Mouse (Mus musculus) gastrocnemius, postnatal 36 days (tissue): ENCODE results near the gene Mllt6. TPM values are rescaled to one million over a fixed set of nuclear protein-coding genes. Genes with fewer than 3 reads are reported as not detected.
"Not testable (repeated sequence)": the region's sequence is repeated elsewhere in the genome, so short reads cannot be mapped to it uniquely, and the experiment has no call there.

Experiments used
- DNase-seq, 2 experiments: peaks; one replicate each; pipeline ENCODE4 v3.0.0; 2022
- intact Hi-C: fragments of 180-260 bp; cut with DNase I; formaldehyde crosslinking; loops from one replicate; pipeline ENCODE4 v1.15.1; 2025
- total RNA-seq, 2 experiments: library from RNA; stranded (reverse); gene quantifications; 2 replicates each; pipeline ENCODE4 v1.2.3; 2021

Gene Mllt6
- total RNA-seq, 2 experiments from 2014 or later, result 40.7 to 46.4 TPM

GRCm38 (mm10) chr11:97643380-97644055 is 19.7 kb upstream of the Mllt6 start:
- intact Hi-C loops, result no loop called here
- no peak for DNase-seq

GRCm38 (mm10) chr11:97644834-97645233 is 18.4 kb upstream of the Mllt6 start:
- peak; percentile 60 to 73 for DNase-seq
- intact Hi-C loops, result loop anchor here (1.0 kb wide), 1 partner anchor 45 kb away; no protein-coding TSS in a partner anchor

- DNase-seq, intact Hi-C loops: not testable (repeated sequence)
Measured at GRCm38 (mm10) chr11:97648541-97648940, 14.7 kb upstream of the Mllt6 start.

GRCm38 (mm10) chr11:97650341-97650740 is 12.9 kb upstream of the Mllt6 start:
- intact Hi-C loops, result no loop called here
- no peak for DNase-seq

GRCm38 (mm10) chr11:97653376-97653775 is 9.8 kb upstream of the Mllt6 start:
- DNase-seq, intact Hi-C loops: not testable (repeated sequence)

GRCm38 (mm10) chr11:97654210-97654609 is 9.0 kb upstream of the Mllt6 start:
- intact Hi-C loops, result no loop called here
- no peak for DNase-seq

GRCm38 (mm10) chr11:97656269-97656971 is 6.8 kb upstream of the Mllt6 start:
- intact Hi-C loops, result no loop called here
- DNase-seq, result no peak

GRCm38 (mm10) chr11:97657184-97657945 is 5.8 kb upstream of the Mllt6 start:
- intact Hi-C loops, result no loop called here

GRCm38 (mm10) chr11:97657967-97658366 is 5.2 kb upstream of the Mllt6 start:
- DNase-seq, intact Hi-C loops: not testable (repeated sequence)

More at GRCm38 (mm10) chr11:97657184-97657945, 5.8 kb upstream of the Mllt6 start:
- DNase-seq, result no peak

- intact Hi-C loops, result no loop called here
- DNase-seq, result no peak
Measured at GRCm38 (mm10) chr11:97658751-97659266, 4.4 kb upstream of the Mllt6 start.

GRCm38 (mm10) chr11:97659267-97659989 is 3.8 kb upstream of the Mllt6 start:
- intact Hi-C loops, result no loop called here
- no peak for DNase-seq

- DNase-seq, result peak; percentile 71 to 72
- intact Hi-C loops, result no loop called here
Measured at GRCm38 (mm10) chr11:97659990-97660714, 3.1 kb upstream of the Mllt6 start.

GRCm38 (mm10) chr11:97660734-97661647 is 2.2 kb upstream of the Mllt6 start:
- intact Hi-C loops, result no loop called here
- no peak for DNase-seq

- no peak for DNase-seq
- intact Hi-C loops, result no loop called here
Measured at GRCm38 (mm10) chr11:97661648-97662133, 1.5 kb upstream of the Mllt6 start.

- DNase-seq, result no peak
- intact Hi-C loops, result no loop called here
Measured at GRCm38 (mm10) chr11:97662207-97662892, 864 bp upstream of the Mllt6 start.

GRCm38 (mm10) chr11:97663528-97664338 is 519 bp downstream of the Mllt6 start:
- intact Hi-C loops, result loop anchor here (2.0 kb wide), 1 partner anchor 21 kb away; the partner anchor contains the start of gene Cisd3
- peak in 1 of 2 experiments; percentile 49 for DNase-seq

GRCm38 (mm10) chr11:97664339-97664665 is 1.1 kb downstream of the Mllt6 start:
- intact Hi-C loops, result loop anchor here (2.0 kb wide), 1 partner anchor 20 kb away; the partner anchor contains the start of gene Cisd3
- DNase-seq, result no peak
